Mouse (Mus musculus): Measurements from ENCODE around the gene Baiap2l1. TPM values are rescaled to one million over a fixed set of nuclear protein-coding genes. Genes with fewer than 3 reads are reported as not detected.
A peak's percentile ranks its signal among the peaks of the same experiment; 100 is the strongest.

The Baiap2l1 gene
- polyA plus RNA-seq, 1 experiment = 2.3 TPM

DNA sequence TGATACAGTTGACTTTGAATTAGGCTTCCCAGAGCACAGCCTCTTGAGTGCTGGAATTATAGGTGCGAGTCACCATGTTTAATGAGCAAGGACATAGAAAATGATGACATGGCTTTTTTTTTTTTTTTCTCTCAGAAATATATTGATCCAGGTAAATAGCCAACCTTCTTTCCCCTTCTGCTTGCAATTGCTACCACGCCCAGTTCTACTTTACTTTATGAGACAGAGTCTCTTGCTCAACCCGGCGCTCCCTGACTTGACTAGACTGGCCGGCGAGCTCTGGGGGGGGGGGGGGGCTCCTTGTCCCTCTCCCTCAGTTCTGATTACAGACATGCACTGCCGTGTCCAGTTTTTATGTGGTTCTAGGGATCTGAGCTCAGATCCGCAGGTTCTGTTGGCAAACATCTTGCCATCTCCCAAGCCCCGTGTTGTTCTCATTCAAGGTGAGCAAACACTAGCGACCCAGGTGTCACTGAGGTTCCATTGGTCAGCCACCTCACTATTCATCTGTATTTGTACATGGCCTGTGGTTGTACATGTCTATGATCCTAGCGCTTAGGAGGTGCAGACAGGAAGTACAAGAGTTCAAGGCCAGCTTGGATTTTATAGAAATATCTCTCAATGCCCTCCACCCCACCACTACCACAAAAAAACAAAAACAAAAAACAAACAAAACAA is 6.9 kb upstream of the Baiap2l1 start:
- Histone ChIP-seq H3K36me3 (ENCODE audit: control insufficient read depth, insufficient read depth, low read length) (no peaks in the 10 kb centered on the region), H3K27ac (ENCODE audit: control insufficient read depth, insufficient read depth, low read depth, low read length) (no peak overlapping the region), H3K4me3 (ENCODE audit: control insufficient read depth, low read depth, low read length) (no peak overlapping the region), H3K27me3 (ENCODE audit: control insufficient read depth, insufficient read depth, low read length) (no peaks in the 10 kb centered on the region), H3K4me1 (ENCODE audit: control insufficient read depth, insufficient read depth, low read length) (no peaks in the 10 kb centered on the region; the same call in 1 of the 2 replicates)
- TF ChIP-seq CTCF (IDR thresholded peaks at IDR 0.05; ENCODE audit: control insufficient read depth, insufficient read depth, insufficient replicate concordance, low read depth, low read length) (no peak), POLR2A (IDR thresholded peaks at IDR 0.05; ENCODE audit: control insufficient read depth, low read depth, low read length) (no peak)

DNA sequence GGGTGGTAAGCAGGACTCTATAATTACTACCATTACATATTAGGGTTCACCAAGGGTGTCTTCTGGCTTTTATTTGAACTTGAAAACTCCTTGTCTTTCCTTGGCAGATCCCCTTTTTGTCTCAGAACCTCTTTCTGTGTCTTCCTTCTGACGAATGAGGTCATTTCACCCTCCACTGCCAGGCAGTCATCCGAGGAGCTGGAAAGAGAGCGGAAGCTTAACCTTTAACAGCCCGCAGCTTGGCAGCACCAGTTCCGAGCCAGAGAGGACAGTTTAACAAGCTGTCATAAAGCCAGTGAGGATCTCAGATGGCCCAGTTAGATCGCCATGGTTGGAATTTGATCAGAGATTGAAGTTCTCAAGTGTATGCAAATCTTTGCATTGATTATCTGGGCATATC is 2.4 kb upstream of the Baiap2l1 start:
- no peak overlapping the region for H3K27ac ChIP-seq (ENCODE audit: control insufficient read depth, insufficient read depth, low read depth, low read length)
- H3K4me3 ChIP-seq (ENCODE audit: control insufficient read depth, low read depth, low read length) = no peak overlapping the region
- no peaks in the 10 kb centered on the region for H3K36me3 ChIP-seq (ENCODE audit: control insufficient read depth, insufficient read depth, low read length)
- no peaks in the 10 kb centered on the region for H3K27me3 ChIP-seq (ENCODE audit: control insufficient read depth, insufficient read depth, low read length)
- H3K4me1 ChIP-seq (ENCODE audit: control insufficient read depth, insufficient read depth, low read length) = peaks cover 11% of the 10 kb centered on the region
- no peak for TF ChIP-seq CTCF (IDR thresholded peaks at IDR 0.05; ENCODE audit: control insufficient read depth, insufficient read depth, insufficient replicate concordance, low read depth, low read length)
- TF ChIP-seq POLR2A (IDR thresholded peaks at IDR 0.05; ENCODE audit: control insufficient read depth, low read depth, low read length) = no peak

DNA sequence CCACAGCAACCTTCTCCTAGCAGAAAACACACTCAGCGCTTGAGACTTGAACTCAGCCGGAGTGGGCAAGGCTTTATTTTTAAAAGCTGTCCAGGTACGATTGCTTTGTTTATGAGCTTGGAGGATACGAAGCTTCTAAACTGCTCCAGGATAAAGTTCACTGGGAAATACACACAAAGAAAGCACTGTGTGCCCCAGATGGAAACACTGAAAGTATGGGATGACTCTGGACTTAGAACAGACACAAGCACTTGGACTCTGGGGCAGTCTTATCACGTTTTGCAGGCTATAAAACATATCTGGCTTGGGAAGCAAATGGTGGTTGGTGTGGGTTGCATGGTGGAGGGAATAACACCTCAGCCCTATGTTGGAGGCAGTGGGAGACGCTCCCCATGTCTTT is 2.0 kb upstream of the Baiap2l1 start:
- no peak for TF ChIP-seq CTCF (IDR thresholded peaks at IDR 0.05; ENCODE audit: control insufficient read depth, insufficient read depth, insufficient replicate concordance, low read depth, low read length)
- TF ChIP-seq POLR2A (IDR thresholded peaks at IDR 0.05; ENCODE audit: control insufficient read depth, low read depth, low read length) = no peak
- Histone ChIP-seq H3K4me3 (ENCODE audit: control insufficient read depth, low read depth, low read length) (no peak overlapping the region), H3K4me1 (ENCODE audit: control insufficient read depth, insufficient read depth, low read length) (peaks cover 11% of the 10 kb centered on the region), H3K36me3 (ENCODE audit: control insufficient read depth, insufficient read depth, low read length) (no peaks in the 10 kb centered on the region), H3K27ac (ENCODE audit: control insufficient read depth, insufficient read depth, low read depth, low read length) (no peak overlapping the region), H3K27me3 (ENCODE audit: control insufficient read depth, insufficient read depth, low read length) (no peaks in the 10 kb centered on the region)

DNA sequence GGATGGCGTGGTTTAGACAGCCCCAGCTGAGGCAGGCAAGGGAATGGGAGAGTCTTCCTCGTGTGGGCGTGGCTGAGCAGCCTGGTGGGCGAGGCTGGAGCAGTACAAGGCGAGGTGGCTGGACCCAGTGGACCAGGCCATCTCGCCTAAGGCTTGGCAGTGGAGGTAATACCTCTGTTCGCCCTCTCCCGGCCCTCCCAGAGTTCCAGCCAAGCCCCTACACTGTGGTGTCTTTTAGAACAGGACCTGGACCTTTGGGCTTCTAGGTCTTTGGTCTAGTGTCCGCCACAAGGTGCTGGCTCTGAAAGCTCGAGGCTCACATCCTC is 643 bp upstream of the Baiap2l1 start:
- Histone ChIP-seq H3K4me1 (ENCODE audit: control insufficient read depth, insufficient read depth, low read length) (peaks cover 11% of the 10 kb centered on the region), H3K27ac (ENCODE audit: control insufficient read depth, insufficient read depth, low read depth, low read length) (peak overlapping the region; percentile 10), H3K27me3 (ENCODE audit: control insufficient read depth, insufficient read depth, low read length) (no peaks in the 10 kb centered on the region), H3K36me3 (ENCODE audit: control insufficient read depth, insufficient read depth, low read length) (no peaks in the 10 kb centered on the region), H3K4me3 (ENCODE audit: control insufficient read depth, low read depth, low read length) (peak overlapping the region; percentile 84)
- TF ChIP-seq POLR2A (IDR thresholded peaks at IDR 0.05; ENCODE audit: control insufficient read depth, low read depth, low read length) (no peak; the same call in 1 of the 2 replicates), CTCF (IDR thresholded peaks at IDR 0.05; ENCODE audit: control insufficient read depth, insufficient read depth, insufficient replicate concordance, low read depth, low read length) (0 out of 2 replicates have a peak, but pooled peaks have one; percentile 0)

DNA sequence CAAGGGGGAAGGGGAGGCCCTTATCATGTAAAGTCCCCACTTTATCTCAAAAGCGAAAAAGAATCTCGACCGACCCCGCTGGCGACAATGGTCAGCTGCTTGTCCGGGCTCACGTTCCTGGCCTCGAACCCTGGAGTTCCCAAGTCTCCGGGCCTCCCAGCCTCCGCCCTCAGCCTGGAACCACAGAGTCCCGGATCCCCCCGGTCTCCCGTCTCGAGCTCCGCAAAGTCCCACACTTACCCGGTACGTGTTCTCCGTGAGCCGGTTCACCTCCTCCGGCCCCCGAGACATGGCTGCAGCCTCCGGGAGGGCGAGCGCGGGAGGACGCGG is 396 bp downstream of the Baiap2l1 start:
- H3K4me1 ChIP-seq (ENCODE audit: control insufficient read depth, insufficient read depth, low read length) = peaks cover 11% of the 10 kb centered on the region
- H3K36me3 ChIP-seq (ENCODE audit: control insufficient read depth, insufficient read depth, low read length) = no peaks in the 10 kb centered on the region
- TF ChIP-seq POLR2A (IDR thresholded peaks at IDR 0.05; ENCODE audit: control insufficient read depth, low read depth, low read length) (no peak), CTCF (IDR thresholded peaks at IDR 0.05; ENCODE audit: control insufficient read depth, insufficient read depth, insufficient replicate concordance, low read depth, low read length) (no peak)
- no peak overlapping the region; the same call in 1 of the 2 replicates for H3K27ac ChIP-seq (ENCODE audit: control insufficient read depth, insufficient read depth, low read depth, low read length)
- peak overlapping the region; percentile 84 for H3K4me3 ChIP-seq (ENCODE audit: control insufficient read depth, low read depth, low read length)
- H3K27me3 ChIP-seq (ENCODE audit: control insufficient read depth, insufficient read depth, low read length) = no peaks in the 10 kb centered on the region

DNA sequence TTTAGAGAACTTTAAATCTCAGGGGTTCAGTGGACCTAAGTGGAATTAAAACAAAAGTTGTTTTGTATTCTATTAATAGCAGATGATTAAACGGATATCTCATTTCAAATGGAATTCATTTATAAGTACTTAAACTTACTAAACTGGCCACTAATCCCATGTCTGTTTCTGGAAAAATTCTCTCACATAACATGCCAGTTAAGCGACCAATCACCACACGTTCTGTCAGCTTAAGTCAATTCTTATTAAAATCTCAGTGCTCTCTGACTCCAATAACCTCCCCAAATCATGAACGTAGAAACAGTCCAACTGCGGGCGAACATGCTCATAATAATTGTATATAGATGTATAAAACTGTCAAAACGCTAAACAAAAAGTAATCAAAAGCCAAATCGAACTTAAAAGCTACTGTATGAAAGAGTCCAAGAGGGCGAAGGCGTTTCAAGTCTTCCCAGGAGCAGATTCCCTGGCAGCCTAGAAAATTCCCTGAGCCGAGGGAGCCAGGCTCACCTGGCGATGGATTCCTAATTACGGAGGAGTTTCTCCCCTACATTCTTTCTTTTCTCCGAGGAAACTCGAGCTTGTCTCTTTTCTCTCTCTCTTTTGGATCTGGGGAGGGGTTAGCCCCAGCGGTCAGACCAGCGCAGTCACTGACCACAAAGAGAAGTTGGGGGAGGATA is 996 bp downstream of the Baiap2l1 start:
- Histone ChIP-seq H3K27me3 (ENCODE audit: control insufficient read depth, insufficient read depth, low read length) (no peaks in the 10 kb centered on the region), H3K4me1 (ENCODE audit: control insufficient read depth, insufficient read depth, low read length) (peaks cover 11% of the 10 kb centered on the region), H3K36me3 (ENCODE audit: control insufficient read depth, insufficient read depth, low read length) (no peaks in the 10 kb centered on the region), H3K4me3 (ENCODE audit: control insufficient read depth, low read depth, low read length) (peak overlapping the region; percentile 84), H3K27ac (ENCODE audit: control insufficient read depth, insufficient read depth, low read depth, low read length) (no peak overlapping the region; the same call in 1 of the 2 replicates)
- TF ChIP-seq POLR2A (IDR thresholded peaks at IDR 0.05; ENCODE audit: control insufficient read depth, low read depth, low read length) (no peak), CTCF (IDR thresholded peaks at IDR 0.05; ENCODE audit: control insufficient read depth, insufficient read depth, insufficient replicate concordance, low read depth, low read length) (no peak)

DNA sequence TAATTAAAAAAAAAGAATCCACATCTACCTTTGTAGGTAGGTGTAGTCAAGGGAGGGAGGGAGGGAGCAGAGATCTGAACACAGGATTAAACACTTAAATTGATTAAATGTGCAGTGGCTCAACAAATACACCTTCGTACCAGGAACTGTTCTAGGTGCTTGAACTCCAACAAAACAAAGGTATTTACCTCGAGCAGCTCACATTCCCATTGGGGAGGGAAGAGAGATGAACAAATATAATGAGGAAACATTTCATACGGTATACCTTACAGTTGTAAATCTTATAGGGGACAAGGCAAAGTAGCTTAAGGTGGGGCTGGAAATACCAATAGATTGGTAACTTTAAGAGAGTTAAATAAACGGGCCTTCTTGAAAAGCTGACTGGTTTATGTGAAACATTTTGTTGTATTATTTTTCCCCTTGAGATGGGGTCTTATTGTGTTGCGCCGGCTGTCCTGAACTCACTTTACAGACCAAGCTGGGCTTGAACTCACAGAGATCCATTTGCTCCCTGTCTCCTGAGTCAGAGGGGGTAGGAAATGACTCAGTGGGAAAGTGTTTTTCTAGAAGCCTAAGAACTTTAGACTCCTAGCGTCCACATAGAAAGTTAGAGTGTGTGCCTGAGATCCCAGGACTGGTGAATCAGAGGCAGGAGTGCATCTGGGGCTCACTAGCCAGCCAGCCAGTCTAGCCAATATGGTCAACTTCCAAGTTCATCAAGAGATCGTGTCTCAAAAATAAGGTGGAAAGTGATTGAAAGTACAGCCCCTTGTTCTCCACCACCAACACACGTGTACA is 5.5 kb downstream of the Baiap2l1 start:
- H3K4me1 ChIP-seq (ENCODE audit: control insufficient read depth, insufficient read depth, low read length) = peaks cover 5% of the 10 kb centered on the region; the same call in 1 of the 2 replicates
- no peaks in the 10 kb centered on the region for H3K36me3 ChIP-seq (ENCODE audit: control insufficient read depth, insufficient read depth, low read length)
- H3K27ac ChIP-seq (ENCODE audit: control insufficient read depth, insufficient read depth, low read depth, low read length) = no peak overlapping the region
- no peaks in the 10 kb centered on the region for H3K27me3 ChIP-seq (ENCODE audit: control insufficient read depth, insufficient read depth, low read length)
- no peak for TF ChIP-seq POLR2A (IDR thresholded peaks at IDR 0.05; ENCODE audit: control insufficient read depth, low read depth, low read length)
- no peak for TF ChIP-seq CTCF (IDR thresholded peaks at IDR 0.05; ENCODE audit: control insufficient read depth, insufficient read depth, insufficient replicate concordance, low read depth, low read length)
- H3K4me3 ChIP-seq (ENCODE audit: control insufficient read depth, low read depth, low read length) = no peak overlapping the region
